Mouse (Mus musculus) right cerebral cortex, postnatal 10 days (tissue): ENCODE results near the gene Alpk1.

Experiments
- DNase-seq, 2 experiments: peaks; one replicate each; pipeline ENCODE4 v3.0.0; 2021; ENCODE audit warnings: low spot score in 2 of 2

Alpk1 gene

DNA sequence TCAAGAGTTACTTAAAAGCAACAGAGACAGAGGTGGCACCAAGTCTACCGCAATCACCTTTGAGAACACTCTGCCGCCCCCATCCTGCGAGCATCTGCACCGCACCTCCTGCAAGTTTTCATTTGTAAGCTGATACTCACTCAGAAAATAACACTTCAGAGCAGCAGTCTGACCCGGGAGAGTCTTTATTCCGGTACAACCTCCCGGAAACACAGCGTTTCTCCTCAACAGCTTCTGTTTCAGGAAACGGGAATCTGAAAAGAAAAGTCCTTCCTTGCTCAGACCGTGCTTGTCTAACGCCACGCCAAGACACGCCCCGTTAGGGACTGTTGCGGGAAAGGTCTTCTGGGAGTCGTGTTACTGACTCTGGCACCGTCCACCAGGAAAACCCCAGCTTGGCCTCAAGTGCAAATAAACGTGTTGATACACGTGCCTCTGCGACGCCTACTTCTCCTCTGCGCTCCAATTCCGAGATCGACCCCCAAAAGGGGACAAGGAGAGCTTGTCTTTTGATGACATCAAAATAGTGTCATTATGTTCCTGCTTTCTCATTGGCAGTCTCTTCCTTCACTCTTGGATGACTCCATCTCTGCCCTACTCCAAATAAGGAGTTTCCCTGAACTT is at the start of gene Alpk1:
Gene Alpk1 (minus strand): TSS at position 507 of the 624 bp plus-strand sequence.
- peak; percentile 48 to 56 for DNase-seq

DNA sequence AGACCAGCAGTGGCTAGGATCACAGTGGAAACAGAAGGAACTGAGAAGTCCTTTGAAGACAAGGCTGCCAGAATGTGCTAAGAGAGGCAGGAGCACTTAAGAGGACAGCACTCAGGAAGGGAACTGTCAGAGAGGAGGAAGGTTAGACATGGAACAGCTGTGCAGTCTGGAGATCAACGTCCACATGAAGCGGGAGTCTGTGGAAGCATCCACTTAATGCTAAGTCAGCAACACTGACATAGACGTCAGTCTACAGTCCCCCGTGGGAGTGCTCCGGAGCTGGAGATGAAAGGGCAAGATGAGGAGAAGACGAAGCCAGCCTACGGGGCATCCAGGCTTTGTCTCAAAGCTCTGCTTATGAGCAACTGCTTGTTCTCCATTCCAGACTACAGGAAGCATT is 46.8 kb upstream of the Alpk1 start:
- no peak for DNase-seq

DNA sequence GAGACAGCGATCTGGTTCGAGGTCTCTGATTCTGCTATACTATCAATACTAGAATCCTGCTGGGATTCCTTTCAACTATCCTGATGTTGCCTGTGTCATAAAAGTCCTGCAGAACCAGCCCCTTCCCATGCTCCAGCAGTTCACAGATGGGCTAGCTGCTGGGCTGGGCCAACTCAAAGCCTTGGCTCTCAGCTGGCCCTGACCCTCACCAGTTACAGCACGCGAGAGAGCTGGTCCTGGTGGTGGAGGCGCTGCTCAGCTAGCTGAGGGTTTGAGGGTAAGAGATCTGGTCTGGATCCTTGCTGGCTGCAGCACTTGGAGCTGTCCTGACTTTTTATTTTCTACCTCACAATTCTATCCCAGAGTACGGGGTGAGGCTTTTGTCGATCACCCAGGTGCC is 46.2 kb upstream of the Alpk1 start:
- DNase-seq = no peak

DNA sequence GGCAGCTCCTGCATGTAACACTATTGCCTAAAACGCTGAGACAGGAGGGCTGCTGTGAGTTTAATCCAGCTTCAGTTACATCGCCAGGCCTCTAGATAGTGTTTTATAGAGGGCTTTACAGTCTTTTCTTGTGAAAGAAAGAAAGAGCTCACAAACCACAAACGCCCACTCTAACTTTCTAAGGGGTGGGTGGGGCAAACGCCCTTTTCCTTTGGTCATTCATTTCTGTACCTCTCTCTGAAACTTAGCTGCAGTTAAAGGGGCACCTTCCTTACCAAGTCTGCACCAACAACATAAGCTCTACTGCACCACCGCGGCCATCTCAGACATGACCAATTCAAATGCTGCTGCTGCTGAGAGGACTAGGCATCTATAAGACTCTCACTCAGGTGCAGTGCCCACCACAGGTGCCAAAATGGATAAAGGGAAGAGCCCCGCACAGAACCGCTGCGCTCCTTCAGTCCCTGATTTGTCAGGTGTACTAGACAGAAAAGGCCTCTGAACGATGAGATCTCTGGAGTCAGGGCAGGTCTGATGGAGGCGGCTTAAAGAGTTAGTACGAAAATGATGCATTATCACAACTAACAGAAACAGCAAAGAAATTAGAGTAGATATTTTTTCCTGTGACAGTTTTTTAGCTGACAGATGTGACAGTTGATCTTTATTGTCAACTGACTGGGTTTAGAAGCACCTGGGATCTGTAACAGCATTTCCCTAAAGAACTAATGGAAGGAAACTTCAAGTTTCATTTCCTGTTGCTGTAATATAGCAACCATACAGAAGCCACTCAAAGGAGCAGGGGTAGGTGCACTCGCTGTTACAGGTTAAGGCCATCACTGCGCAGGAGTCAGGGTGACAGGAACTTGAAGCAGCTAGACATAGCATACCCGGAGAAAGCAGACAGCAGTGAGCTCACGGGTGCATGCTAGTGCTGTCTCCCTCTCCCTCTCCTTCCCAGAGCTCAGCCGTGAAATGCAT is 43.8 kb upstream of the Alpk1 start:
- DNase-seq = no peak

DNA sequence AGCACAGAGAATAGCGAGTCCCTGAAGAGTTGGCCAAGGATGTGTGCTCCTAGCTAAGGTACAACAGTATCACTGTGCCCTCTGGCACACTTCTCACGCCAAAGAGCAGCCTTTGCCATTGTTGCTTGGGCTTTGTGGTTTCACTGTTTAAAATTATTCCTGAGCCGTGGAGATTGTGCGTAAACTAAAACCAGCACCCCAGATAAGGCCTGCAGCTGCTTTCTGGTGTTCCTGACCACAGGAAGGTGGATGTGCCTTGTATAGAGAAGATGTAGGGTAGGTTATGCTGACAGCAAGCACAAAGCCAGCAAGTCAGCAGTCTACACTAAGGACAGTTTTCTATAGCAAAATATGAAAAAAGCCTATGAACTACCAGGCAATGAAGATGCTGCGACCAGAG is 40.9 kb upstream of the Alpk1 start:
- no peak for DNase-seq

DNA sequence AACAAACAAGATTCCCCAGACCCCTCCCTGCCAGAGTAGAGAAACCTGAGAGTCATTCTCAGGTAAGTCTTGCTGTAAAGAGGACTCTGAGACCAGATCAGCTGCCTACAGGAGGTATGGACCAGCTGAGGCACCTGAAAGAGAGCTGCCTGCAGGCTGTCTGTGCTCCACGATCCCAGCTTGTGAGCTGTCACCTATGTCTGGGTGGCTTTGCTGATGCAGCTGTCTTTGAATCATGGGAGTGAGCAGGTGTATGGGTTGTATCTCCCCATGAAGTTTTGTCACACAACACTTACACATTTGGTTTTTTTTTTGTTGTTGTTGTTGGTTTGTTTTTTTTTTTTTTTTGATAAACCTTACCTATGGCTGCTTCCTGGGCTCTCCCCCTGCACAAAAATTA is 40.1 kb upstream of the Alpk1 start:
- no peak for DNase-seq

DNA sequence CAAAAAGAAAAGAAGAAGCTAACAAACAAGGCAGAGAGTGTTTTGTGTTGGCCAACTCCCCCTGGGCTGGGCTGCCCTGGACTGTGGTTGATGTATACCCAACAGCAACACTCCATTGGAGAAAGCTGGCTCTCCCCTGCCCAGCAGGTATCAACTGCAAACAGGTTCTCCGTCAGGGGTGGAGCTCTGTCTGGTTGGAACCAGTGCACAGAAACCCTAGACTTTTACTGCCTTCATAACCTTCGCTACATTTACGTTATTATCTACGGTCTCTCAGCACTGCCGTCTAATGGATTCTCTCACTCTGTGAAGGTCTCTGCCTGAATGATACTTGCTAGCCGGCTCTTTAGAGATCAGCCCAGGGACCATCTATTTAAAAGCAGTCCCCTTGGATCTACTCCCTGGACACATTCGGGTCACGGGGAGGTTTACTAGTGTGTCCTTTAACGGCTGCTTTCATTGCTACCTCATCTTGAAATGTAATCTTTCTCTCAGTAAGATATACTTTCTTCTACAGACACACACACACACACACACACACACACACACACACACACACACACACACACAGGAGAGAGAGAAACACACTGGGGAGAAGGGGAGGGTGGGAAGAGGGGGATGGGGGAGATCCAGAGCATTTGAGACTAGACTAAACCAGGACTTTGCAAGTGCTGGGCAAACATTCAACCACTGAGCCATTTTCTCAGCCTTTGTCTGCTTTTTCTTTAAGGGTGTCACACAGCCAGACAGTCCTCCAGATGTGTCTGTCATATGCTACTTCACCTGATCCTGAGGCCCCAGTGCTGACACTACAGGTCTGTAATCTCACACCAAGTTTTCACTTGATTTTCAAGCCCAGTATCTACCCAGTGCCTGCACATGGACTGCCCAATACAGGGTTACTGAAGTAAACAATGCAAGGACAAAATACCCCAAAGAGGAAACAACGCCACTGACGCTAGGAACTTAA is 38.7 kb upstream of the Alpk1 start:
- DNase-seq = no peak

DNA sequence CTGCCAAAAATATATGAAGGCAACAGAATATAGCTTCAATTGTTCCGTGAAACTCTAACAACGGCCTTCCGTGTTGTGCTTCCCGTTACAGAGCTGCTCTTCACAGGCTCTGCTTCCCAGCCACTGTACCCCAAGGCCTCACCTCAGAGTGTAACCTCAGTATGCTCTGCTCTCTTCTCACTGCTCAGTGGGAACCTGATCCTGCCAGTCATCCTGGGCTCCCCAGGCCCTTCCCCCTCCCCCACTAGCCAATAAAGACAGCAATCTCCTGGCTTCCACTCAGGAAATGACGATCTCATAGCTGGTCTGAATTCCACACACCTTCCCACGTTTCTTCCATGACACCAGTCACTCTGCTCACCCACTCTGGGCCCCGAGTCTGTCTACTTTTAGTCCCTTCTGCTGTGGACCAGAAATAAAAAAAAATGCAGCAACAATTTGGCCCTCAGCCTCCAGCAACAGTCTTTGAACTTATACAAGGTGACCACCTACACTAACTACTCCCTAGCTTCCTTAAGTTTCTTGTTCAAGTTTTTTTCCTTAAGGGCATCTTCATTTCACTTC is 36.9 kb upstream of the Alpk1 start:
- no peak for DNase-seq

DNA sequence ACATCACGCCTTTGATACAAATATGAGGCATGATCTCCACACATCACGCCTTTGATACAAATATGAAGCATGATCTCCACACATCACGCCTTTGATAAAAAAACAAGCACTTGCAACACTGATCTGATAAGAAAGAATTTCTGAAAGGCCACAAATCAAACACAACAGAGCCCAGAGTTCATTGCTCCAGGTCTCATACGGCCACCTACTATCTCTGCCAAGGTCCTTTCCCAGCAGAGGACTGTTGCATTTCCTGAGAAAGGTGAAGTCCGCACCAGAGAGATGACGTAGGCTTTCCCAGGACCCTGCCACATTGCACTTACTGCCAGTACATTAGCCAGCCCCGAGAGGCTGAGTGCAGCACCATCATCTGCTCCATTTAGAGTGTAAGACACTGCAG is 28.8 kb upstream of the Alpk1 start:
- no peak for DNase-seq

DNA sequence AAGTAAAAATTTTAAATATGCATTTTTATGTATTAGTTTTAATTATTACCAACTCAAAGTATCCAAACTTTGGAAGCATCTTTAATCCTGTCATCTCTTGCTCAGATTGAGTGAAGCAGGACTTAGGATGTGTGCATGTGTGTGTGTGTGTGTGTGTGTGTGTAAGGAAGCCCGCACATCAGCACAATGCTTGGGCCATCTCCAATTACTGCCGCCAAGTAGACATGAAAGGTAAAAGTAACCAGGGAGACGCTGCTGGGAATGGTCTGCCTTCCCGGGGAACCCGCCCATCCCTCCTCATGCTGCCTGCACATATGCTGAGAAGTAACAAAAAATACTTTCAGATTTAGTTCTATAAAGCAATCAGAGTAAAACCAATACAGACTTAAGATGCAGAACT is 27.5 kb upstream of the Alpk1 start:
- no peak for DNase-seq

DNA sequence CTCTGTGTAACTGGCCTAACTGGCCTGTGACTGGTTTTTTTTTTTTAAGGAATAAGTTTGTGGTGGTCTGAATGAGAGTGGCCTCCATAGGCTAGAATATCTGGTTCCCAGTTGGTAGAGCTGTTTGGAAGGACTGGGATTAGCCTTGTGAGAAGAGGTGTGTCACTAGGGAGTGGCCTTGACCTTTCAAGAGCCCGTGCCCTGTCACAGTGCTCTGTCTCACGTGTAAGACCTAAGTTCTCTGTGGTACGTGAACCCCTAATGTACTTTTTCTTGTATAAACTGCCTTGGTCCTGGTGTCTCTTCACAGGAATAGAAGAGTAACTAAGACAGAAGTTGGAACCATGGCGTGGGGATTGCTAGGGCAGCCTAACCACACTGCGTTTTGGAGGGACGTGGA is 25.7 kb upstream of the Alpk1 start:
- no peak for DNase-seq

DNA sequence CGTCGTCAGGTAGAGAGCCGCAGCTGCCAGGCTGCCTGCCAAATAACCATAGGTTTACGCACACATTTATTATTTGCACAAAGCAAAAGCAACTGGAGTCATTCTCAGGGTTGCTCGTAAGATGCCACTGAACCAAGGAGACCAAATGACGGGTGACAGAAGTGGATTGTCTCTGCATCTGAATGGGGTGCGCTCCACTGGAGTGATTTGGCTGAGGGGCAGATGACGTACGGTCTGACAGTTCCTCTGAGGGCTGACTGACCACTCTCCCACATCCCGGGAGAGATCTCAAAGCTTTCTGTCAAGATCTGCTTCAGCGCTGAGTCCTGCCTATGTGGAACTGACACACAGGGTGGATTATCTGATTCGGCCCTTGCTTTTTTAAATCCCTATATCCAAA is 24.7 kb upstream of the Alpk1 start:
- DNase-seq = no peak

DNA sequence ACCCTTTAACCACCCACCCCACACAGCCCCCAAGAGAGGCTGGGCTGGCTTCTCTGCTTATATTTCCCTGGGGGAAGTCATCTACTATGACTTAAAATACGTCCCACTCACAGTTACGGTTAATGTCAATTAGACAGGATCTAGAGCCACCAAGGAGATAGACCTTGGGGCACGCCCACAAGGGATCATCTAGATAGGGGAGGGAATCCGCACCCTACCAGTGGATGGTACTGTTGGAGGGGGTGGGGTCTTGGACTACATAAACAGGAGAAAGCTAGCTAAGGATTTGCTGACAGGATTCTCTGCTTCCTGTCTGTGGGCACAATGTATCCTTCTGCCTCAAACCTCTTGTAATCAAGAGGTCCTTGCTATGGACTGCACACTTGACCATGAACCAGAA is 24.1 kb upstream of the Alpk1 start:
- no peak for DNase-seq

DNA sequence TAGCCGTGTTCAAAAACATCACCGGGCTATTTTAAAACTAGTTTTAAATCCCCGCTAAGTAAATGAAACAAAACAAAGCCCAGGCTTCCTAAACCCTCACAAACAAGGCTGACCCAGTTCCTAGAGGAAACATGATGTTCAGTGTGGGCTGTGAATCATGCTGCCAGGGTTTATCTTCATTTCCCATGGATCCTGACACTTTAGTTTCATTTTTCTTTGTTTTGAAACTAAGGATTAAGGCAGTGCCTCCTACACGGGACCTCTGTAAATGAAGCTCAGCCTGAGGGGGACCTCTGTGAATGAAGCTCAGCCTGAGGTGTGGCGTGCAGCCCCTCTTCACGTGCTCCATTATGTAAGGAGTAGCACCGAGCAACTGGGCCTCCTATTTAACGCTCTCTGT is 22.5 kb upstream of the Alpk1 start:
- no peak for DNase-seq

DNA sequence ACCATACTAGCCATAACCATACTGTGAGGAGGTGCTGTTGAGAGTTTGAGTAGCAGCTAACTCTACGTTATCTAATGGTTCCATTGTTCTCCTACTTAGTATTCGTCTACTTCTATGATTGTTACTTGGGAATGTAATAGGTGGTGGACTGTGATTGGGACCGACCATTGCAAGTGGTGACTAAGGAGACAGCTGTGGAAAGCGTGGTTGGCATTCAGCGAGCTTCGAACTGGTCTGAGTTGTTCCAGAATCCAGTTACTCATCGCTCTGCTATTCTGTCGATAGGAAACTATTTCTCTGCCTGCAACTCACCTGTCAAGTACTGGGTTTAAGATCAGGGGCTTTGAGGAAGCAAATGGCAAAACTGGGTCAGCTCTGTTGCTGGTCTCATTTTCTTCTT is 20.8 kb upstream of the Alpk1 start:
- no peak for DNase-seq

DNA sequence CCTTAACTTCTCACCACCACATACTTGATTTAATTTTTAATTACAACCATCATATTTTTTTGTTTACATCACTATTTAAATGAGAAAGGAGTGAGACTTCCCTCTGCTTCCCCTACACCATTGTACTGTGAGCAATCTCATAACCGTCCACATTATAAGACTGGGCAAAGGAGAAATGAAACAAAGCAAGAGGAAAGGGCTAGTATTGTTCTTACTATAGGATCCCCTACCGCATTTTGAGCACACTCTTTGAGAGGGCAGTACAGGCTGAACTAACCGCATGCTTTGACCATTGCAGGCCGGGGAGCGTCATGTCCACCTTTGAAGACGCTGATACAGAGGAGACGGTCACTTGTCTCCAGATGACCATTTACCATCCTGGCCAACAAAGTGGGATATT is 15.9 kb upstream of the Alpk1 start:
- DNase-seq = peak in 1 of 2 experiments; percentile 15

DNA sequence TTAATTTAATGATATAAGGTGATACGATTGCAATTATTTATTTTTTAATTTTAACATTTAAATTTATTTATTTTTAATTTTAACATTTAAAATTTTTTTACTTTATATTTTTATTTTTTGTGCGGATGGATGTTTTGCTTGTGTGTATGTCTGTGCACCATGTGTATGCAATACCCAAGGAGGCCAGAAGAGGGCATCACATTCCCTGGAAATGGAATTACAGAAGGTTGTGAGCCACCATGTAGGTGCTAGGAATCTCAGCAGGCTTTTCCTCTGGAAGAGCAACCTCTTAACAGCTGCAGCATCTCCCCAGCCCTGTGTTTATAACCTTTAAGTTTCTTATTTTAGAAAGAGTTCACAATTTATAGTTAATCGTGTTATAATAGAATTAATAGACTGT is 15.4 kb upstream of the Alpk1 start:
- DNase-seq = peak in 1 of 2 experiments; percentile 11

DNA sequence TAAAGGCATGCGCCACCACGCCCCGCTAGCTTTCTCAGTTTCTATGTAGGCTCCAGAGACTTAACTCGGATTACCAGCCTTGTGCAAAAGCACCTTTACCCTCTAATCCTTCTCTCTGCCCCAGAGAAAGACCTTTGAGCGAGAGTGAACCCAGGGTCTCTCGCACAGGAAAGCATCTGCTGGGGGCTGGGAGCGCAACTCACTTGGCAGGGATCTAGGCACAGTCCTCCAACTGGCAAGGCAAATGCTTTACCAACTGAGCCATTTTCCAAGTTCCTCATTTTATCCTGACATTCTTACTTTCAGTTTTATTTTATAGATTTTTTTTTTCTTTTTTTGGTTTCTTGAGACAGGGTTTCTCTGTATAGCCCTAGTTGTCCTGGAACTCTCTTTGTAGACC is 12.7 kb upstream of the Alpk1 start:
- DNase-seq = no peak

DNA sequence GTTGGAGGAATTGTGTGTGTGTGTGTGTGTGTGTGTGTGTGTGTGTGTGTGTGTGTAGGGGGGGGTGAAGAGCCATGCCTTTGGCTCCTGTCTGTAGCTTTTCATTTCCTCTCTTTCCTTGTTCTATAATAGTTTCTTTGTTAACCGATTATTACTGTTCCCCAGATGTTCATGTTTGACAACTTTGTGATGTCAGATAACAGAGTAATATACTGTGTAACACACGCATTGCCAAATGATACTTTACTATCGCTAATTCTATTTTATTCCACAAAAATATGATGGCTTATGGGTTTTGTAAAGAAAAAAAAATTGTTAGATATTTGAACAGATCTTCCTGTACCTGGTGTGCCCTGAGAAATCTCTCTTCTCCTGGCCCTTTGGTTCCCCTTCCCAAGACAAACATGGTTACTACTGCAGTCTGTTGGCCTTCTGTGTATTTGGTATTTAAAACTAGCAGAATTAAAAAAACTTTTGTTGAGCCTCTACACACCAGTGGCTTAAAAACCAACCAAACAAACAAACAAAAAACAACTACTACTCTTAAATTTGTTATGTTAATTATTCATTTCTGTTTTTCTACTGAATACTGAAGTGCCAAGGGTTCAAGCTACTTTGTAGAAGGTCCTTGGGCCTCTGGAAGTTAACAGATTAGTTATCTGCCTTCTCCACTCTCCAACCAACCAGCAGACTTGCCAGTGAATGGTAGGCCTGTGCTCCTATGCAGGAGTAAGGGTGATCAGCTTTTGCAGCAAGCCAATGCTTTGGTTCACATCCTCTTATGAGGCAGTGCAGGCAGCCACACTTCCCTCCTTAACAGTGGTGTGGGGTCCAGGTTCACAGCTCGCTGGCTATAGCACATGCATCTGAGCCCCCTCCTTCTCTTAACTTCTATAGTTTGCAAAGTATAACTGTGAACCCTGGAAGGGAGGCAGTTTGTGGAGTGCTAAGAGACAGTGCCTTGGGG is 11.6 kb upstream of the Alpk1 start:
- no peak for DNase-seq

DNA sequence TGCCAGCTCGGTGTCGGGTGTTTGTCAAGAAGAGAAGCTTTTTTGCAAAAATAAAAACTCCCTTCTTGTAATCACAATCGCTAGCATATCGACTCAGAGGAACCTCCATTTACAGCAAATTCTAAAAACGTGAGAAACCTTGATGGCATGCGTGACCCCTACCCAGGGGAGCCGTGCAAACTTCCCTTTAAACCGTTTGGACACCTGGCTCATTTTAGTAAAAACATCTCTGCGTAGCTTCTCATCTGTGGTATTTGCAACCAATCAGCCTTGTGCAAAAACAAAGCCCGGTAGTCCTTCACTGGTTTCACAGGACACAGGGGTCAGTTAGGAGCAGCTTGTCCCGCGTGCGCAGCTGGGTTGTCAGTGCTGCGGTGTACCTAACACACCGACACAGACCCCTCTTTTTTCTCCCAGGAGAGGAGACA is 10.7 kb upstream of the Alpk1 start:
- DNase-seq = no peak
